Mouse (Mus musculus) layer of hippocampus, postnatal 14 days (tissue): ENCODE measurements around the gene Msh5. TPM values are rescaled to one million over a fixed set of nuclear protein-coding genes. Genes with fewer than 3 reads are reported as not detected.

Experiments
- DNase-seq, 2 experiments: peaks; one replicate each; pipeline ENCODE4 v3.0.0; 2021 to 2022; ENCODE audit warnings: low spot score in 2 of 2, mixed read lengths in 1 of 2
- total RNA-seq, 2 experiments: library from RNA; stranded (reverse); gene quantifications; 2 replicates each; pipeline ENCODE4 v1.2.3; 2021

Gene Msh5
- total RNA-seq, 2 experiments from 2014 or later, result 0.79 to 1.9 TPM

DNA sequence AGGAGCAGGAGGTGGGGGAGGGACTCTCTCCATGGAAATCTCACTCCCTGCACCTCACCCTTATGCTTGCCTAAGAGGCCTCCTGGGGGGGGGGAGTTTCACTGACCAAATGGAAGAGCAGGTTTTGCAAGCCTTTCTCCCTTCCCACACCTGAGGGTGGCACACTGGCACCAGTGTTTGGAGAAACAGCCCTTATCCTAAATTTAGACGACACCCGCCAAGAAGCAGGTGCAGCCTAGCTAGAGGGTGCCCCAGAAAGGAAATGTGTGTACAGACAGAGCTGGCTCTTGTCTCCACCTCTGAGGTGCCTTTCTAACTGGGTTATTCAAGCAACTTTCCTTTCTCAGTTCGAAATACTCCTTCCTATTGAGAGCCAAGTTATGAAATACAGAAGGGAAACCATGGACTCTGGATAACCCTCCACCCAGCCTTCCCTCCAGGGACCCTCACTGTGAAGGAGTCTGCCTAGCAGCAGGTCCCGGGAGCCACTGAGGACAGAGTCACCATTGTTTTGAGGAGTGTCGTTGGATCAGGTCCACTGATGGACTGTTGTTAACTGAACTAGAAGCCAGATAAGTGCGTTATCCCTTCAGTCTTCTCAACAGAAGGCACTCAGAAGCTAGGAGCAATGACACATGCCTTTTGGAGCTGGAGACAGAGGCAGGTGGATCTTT is 24.1 kb upstream of the Msh5 start:
- DNase-seq, result no peak

DNA sequence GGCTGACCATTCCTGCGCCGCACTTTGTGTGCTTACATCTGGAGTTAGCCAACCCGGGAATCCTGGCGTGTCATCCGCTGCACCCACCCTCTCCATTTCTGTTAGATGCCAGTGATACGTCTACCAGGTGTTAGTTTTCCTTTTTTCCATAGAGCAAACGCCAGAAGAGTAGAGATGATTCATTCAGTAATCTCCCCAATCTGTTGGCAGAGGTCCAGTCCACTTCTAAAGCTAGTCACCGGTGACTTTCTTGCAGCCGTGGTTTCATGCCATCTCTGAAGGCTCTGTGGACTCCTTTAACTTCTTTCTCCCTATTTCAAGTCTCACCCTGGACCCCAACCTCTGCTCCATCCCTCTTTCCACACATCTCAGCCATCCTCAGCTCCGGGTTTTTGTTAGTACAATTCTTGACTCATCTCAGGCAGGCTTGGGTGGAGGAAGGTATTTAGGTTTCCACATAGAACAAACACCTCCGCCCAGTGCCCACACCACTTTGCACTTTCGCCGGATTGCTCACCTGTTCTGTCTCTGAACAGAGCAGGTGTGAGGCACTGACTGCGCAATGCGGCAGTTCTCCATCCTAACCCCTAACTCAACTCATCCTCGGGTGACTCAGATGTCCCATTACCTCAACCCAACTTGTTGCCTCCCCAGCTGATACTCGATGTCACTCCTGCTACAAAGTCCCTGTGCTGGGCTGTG is 21.8 kb upstream of the Msh5 start:
- no peak for DNase-seq

DNA sequence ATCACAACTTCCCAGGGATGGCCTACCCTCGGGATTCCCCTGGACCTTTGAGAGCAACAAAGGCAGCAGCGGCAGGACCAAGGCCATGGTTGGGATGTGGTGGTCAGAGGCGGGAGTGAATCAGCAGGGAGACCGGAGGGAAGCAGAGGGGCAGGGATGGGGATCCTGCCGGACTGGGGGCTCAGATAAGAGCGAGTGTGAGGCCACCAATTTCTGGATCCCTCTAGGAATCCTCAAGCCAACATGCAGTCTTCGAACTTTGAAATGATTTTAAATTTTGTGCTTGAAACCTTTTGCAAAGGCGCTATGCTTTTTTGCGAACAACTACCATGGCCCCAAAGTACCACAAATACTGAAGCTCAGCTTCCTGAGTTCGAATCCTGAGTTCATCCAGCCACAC is 19.5 kb upstream of the Msh5 start, which contains the start of gene Mpig6b:
TSS of gene Mpig6b (minus strand) at position 101 of the 400 bp plus-strand sequence.
- no peak for DNase-seq

DNA sequence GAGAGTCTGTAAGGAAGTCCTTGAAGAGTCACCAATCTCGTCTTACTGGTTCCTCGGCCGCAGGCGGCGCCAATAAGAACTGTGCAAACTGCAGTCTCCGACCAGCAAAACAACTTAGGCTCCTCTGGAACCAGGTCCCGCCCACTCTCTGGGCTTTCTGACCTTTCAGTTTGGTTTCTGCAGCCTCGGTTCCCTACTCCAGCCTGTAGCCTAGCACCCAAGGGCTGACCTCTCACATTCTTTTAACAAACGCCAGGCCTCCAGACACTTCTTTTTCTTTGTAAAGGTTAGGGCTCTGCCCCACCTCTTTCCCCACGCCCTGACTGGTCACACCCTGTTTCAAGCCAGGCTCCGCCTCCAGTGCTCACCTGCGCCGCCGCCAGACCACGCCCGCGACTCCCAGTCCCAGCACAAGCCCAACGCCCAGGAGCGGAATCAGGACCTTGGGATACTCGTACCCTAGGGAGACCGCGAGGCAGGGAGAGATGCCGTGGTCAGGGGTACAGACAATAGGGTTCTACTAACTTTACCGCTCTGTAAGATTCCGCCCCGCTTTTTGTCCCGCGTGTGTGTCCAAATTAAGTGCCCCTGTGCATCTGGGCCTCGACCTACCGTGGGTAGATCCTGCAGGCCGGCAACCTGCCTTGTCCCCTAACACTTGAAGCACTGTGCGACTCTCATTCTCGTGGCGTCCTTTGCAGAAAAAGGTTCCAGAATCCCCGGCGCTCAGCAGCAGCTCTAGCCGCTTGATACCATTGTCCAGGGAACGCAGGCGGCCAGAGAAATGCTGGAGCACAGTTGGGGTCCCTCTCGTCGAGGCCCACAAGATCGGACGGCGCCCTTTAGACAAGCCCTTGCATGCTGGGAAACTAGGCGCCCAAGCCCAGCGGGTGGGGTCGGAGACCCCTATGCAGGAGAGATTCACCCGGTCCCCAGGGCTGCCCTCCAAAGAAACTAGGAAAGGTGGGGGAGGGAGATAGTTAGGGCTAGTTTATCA is 18.7 kb upstream of the Msh5 start, which contains the start of gene Ly6g6c:
TSS of gene Ly6g6c (plus strand) at position 438 of the 997 bp plus-strand sequence.
- no peak for DNase-seq

DNA sequence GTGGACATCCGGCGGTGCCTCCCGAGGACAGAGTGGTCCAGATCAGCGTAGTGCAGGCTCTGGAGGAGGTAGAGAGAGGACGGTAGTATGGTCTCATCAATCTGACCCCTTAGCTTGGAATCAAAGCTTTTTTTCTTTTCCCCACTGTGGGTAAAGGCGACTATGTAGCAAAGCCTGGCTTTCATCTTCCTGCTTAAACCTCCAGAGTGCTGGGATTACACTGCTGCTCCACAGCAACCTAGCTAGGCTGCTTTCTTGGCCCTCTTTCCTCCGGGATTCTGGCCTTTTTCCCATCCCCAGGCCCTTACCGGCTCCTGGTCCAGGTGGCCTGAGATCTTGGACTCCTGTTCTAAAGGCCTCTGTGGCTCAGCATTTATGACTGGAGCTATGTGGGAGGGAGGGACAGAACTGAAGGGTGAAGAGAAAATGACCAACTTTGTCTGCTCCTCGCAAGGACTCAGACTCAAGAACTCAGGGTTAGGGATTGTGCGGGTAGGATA is 17.9 kb upstream of the Msh5 start:
- DNase-seq, result no peak

DNA sequence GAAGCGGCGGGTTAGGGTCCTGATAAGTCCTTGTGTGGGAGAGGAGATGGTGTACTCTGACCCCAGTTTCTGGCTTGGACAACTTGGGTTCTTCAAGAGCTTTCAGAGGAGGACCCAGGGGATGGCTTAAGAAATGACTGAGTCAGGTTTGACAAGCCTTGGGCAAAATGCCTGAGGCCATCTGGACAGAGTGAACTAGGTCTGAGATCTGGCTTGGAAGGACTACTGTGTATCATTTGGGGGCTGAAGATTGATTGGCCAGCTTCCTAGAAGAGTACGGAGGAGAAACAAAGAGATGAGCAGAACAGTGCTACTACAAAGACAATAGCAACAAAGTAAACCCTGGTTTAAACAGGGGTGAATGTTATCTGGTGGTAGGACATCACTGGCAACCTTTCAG is 16.9 kb upstream of the Msh5 start:
- DNase-seq, result no peak

DNA sequence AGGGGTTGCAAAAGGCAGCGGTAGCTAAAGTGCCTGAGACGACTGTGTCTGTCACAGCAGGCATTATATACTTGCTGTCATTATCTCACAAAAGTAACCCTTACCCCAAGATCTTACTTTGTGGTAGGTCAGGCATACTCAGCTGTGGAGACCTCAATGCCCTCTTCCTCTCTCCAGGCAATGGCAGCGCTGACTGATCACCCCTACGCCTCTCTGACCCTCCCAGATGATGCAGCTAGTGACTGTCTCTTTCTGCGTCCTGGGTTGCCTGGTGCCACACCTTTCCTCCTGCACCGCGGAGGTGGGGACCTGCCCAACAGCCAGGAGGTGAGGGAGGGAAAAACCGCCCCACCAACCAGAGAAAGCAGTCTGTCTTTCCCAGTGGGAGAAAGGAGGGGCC is 14.8 kb upstream of the Msh5 start:
- no peak for DNase-seq

DNA sequence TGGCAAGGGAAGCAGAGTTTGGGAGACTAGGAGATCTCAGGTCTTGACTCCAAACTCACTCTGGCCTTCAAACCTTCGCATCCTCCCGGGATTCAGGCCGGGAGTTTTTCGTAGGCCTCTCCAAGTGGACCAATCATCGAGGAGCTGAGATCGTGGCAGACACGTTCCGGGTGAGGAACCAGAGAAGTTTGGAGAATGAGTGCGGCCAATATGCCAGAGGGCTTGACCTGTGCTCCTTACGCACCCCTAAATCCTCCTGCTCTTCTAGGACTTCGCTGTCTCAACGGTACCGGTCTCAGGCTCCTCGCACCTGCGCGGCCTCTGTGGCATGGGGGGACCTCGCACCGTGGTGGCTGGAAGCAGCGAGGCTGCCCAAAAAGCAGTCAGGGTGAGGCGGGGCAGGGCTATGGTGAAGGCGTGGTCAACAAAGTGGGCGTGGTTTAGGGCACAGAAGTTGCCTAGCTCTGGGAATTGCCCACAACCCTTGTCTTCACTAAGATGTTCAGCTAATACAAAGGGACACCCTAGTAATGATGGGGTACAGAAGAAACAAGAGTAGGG is 14.3 kb upstream of the Msh5 start:
- no peak for DNase-seq

DNA sequence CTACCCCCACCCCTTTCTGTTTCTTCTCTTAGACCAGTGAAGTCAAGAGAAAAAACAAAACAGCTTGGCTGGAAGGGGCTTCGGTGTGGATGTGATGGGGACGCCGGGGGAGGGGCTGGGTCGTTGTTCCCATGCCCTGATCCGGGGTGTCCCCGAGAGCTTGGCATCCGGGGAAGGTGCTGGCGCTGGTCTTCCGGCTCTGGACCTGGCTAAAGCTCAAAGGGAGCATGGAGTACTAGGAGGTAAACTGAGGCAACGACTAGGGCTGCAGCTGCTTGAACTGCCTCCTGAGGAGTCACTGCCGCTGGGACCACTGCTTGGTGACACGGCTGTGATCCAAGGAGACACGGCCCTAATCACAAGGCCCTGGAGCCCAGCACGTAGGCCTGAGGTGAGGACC is 13.5 kb upstream of the Msh5 start:
- DNase-seq, result no peak

DNA sequence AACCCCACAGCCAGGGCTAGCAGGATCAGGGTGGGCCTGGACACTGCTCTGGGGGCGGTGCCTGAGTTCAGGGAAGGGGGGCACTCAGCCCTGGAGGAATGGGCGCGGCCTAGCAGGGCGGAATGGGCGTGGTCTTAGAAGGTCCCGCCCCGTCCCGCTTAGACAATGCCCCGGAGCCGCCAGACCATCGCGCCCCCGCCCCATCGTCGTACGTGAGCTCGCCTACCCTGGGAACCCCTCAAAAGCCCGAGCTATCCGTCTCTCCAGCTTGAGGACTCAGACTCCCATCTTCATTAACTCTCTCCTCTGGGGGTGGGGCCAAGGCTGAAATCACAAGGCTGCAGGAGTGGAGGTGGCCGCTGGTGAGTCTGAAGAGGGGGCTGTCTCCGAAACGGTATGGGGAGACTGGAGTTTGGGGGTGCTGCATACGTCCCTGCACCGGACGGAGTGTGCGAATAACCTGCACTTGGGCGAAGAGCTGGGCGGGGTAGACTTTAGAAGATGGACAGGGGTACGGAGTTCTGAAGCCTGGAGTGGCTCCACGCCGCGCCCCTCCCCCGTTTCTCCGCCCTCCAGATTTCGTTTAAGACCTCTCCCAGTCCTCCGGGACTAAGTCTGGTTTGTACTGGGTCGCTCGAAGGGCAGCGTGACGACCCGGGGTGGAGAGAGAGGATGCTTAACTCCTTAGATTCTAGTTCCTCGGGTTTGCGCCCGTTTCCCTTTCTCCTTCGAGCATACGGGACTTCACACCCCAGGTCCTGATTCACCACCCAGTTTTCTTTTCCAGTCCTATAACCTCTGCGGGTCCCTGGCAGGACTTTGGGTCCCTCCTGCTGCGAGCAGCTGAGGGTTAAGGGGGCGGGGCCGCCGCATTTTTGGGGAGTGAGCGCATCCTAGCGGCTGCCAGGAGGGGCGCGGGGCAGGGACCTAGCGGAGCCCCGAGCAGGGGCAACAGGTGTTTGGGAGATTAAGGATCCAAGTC is 12.7 kb upstream of the Msh5 start, which contains the start of gene Ddah2:
TSS of gene Ddah2 (plus strand) at position 125 of the 982 bp plus-strand sequence.
- peak; percentile 79 to 85 for DNase-seq

DNA sequence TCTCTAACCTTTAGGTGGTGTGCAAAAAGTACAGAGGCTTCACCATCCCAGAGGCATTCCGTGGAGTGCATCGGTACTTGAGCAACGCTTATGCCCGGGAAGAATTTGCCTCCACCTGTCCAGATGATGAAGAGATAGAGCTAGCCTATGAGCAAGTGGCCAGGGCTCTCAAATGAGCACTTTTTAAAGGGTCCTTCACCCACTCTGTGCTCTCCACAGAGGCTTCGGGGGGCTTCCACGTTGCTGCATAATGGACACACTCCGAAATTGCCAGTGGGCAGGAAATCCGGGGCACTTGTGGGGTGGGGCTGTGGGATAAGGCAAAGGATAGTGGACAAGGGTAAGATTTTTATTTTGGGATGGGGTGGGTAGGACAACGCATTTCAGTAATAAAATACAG is 11.8 kb upstream of the Msh5 start:
- no peak for DNase-seq

DNA sequence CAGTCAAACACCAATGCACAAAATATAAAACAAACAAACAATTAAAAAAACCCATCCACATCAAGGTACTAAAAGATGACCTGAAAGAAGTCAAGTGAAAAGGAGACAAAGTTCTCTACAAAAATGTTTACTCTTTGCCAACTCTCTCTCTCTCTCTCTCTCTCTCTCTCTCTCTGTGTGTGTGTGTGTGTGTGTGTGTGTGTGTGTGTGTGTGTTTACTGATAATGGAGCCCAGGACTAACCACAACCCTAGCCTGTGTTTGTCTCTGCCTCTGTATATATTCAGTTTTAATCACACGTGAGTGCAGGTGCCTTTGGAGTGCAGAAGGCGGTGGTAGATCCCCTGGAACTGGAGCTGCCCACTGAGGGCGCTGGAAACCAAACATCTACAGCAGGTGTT is 10.5 kb upstream of the Msh5 start:
- no peak for DNase-seq

DNA sequence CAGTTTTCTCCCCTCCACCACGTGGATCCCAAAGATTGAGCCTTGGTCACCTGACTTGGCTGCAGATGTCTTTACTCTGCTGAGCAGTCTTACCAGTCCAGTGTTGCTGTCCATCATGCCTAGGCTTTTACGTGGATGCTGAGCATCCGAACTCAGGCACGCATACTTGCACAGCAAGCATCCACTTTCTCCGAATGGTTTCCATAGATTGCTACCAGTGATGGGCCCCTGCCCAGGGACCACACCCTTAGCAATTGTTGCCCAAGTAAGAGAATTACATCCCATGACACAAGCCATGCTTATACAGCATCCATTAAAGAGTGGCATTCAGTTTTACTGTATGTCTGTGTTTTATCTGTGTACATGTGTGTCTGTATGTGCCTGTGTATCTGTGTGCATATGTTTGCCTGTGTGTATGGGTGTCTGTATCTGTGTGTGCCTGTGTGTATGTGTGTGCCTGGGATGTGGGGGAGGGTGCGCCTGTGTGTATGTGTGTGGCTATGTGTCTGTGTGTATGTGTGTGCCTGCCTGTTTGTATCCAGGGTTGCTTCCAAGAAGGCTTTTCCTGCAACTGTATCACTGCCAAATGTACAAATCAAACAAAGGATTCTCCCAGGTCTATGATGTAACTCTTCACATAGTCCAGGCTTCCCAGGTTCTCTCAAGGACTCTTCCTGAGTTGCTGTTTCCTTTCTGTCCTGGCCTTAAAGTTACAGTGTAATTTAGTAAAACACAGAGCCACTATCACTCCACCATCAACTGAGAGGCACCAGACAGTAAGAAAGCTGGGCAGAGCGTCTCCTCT is 9.3 kb upstream of the Msh5 start:
- no peak for DNase-seq

DNA sequence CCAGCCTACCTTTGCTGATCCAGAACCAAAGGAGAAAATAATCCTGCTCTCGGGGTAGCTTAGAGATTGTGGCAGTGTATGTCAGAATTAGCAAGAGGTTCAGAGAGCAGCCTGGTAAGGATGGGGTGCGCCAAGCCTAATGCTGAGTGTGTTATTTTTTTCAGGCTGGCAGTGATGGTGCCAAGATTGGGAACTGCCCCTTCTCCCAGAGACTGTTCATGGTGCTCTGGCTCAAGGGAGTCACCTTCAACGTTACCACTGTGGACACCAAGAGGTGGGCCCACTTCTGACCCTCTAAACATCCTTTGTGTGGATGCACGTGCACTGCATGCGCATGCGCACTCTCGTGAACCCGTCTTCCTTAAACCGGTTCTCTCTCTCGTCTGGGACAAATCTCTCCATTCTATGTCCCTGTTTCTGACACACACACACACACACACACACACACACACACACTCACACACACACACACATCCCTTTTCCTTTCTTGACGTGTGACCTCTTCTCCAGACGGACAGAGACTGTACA is 5.8 kb upstream of the Msh5 start:
- DNase-seq, result no peak

DNA sequence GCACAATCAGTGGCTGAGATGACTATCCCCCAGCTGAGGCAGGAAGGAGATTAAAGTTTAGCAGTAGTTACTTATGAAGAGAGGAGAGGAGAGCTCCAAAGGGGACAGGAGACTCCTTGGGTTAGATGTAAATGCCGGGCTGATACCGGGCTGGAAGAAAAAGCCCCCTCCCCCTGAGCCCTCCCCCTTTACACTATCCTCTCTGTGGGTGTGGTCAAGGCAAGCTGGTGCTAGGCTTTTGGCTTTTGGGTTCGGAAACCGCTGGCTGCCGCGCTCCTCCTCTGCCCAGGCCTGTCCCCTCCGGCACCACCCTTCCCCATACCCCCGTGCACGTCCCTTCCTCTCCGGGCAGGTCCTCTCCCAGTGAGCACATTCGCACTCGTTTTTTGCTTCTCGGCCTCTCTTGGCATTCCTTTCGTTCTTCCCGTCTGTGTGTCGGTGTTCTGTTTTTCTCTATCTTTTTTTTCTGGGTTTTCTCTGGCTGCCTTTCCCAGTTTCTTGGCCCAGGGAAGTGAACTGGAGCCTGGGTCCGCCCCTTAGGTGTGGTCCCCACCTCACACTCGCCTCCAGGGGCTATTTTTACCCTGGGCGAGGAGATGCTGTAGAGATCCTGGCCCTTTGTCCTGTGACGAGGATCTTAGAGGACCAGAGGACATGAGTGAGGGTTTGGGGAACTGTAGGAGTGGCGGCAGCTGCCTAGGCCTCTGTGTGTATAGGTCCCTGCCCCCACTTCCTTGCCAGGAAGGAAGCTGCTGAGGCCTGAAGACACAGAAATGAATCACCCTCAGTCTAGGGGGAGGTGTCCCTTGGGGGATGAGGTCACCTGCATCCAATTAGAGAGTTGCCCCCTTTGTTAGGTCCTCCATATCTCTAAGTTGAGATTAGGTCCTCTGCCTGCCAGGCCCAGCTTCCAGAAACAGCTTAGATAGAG is 4.9 kb upstream of the Msh5 start:
- no peak for DNase-seq

DNA sequence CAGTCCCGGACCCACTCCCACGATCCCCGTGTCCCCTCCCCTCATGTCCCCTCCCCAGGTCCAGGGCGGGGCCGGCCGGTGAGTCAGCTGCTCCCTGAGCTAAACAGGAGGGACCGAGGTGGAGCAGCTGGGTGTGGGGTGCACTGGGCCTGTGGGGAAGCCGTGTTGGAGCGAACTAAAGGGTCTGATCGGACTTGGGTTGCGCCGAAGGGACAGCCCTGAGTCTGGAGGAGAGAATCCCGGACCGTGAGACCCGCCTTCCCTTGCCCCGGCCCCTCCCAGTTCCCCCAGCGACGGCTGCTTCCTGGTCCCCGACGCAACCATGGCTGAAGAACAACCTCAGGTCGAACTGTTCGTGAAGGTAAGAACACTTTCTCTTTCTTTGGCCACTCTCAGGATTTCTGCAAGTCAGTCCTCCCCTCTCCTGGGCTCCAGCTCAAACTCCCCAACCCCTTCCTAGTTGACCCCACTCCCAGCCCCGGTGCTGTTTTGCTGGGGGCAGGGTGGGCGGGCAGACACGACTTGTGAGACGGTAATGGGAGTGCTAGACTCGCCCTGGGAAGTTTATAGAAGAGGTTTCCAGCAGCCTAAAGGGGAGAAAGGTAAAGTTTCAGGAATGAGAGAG is 3.7 kb upstream of the Msh5 start:
- no peak for DNase-seq

DNA sequence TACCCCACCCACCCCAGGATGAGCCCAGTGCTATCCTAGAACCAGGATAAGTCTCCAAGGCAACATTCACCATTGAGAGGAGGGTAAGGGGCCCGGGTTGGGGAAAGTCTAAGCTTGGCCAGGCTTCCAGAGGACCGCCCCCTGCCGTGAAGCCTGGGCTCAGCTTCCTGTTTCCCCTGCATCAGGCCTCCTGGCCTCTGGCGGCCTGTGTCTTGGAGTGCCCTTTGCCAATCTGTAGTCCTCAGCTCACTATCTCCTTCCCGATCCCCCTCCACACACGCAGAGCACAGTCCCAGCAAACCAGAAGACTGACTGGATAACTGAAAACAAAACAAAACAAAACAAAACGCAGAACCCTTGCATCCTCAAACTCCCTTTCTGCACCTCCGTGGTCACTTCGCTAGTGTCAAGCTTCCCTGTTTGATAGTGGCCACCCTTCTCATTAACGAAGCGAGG is 3.0 kb upstream of the Msh5 start, which contains the start of gene Clic1:
TSS of gene Clic1 (plus strand) at position 406 of the 456 bp plus-strand sequence.
- DNase-seq, result no peak
